Mouse (Mus musculus): ENCODE measurements at regions not wholly inside any gene's neighbourhood (a gene's known extent, or its start where the extent isn't known, plus 50 kb on each side); places are given as distances from the start of the nearest gene placed in this dataset.

DNA sequence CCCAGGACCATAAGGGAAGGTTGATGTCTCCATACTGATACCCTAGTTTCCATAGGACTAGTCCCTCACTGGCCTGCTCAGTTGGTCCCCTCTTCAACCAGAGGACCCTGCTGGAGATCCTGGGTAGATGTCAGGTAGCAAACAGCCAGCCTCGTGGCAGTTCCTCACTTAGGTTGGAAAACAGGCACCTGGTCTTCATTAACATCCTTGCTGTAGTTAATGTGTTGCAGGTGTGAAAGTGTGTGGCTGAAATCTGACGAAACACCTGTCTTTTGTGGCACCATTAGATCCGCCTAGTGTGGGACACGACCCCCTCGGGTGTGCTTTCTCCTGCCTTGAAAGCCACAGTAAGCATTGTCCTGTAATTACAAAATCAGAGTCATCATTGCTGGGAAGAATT, 551.9 kb downstream of the Nfib start:
- Histone ChIP-seq H3K9ac (replicated peaks; ENCODE audit: low read depth, low read length) (no peak overlapping the region), H3K4me1 (ENCODE audit: control insufficient read depth, insufficient read depth, low read length) (no peaks in the 10 kb centered on the region), H3K27ac (ENCODE audit: low read depth, low read length) (no peak overlapping the region), H3K36me3 (ENCODE audit: control insufficient read depth, insufficient read depth, low read length) (no peaks in the 10 kb centered on the region), H3K4me3 (ENCODE audit: low read depth, low read length) (no peak overlapping the region), H3K27me3 (ENCODE audit: control insufficient read depth, insufficient read depth, low read length) (no peaks in the 10 kb centered on the region), H3K4me2 (ENCODE audit: low read depth, low read length) (no peak overlapping the region), H3K9me3 (ENCODE audit: control insufficient read depth, low read length) (no peaks in the 10 kb centered on the region)
- ATAC-seq (ENCODE audit: low read depth): peak; percentile 51
- 61% methylated on average over 5 of the region's 5 CpGs for WGBS

DNA sequence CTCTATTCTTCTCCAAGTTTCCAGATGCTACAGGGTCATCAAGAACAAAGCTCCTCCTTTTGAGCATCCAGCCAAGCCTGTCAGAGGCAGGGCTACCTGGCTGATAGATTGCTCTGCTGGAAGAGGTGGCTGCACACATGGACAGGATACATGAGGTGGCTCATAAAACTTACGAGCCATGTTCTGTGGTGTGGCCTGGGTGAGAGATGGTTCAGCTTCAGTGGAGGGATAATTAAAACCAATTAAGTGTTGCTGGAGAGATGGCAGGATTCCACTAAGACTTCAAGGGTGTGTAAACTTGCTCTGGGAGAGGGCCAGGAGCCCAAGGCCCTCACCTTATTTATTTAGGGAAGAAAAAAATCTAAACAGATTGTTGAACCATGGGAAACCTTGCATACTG, 555.6 kb downstream of the Nfib start:
- no peak for ATAC-seq (ENCODE audit: low read depth)
- H3K27me3 ChIP-seq (ENCODE audit: control insufficient read depth, insufficient read depth, low read length): no peaks in the 10 kb centered on the region
- H3K27ac ChIP-seq (ENCODE audit: low read depth, low read length): no peak overlapping the region
- no peaks in the 10 kb centered on the region for H3K36me3 ChIP-seq (ENCODE audit: control insufficient read depth, insufficient read depth, low read length)
- H3K4me3 ChIP-seq (ENCODE audit: low read depth, low read length): no peak overlapping the region
- no peaks in the 10 kb centered on the region for H3K4me1 ChIP-seq (ENCODE audit: control insufficient read depth, insufficient read depth, low read length)
- H3K9me3 ChIP-seq (ENCODE audit: control insufficient read depth, low read length): no peaks in the 10 kb centered on the region
- 57% methylated on average over 1 of the region's 1 CpGs for WGBS
- H3K9ac ChIP-seq (replicated peaks; ENCODE audit: low read depth, low read length): no peak overlapping the region
- H3K4me2 ChIP-seq (ENCODE audit: low read depth, low read length): no peak overlapping the region

DNA sequence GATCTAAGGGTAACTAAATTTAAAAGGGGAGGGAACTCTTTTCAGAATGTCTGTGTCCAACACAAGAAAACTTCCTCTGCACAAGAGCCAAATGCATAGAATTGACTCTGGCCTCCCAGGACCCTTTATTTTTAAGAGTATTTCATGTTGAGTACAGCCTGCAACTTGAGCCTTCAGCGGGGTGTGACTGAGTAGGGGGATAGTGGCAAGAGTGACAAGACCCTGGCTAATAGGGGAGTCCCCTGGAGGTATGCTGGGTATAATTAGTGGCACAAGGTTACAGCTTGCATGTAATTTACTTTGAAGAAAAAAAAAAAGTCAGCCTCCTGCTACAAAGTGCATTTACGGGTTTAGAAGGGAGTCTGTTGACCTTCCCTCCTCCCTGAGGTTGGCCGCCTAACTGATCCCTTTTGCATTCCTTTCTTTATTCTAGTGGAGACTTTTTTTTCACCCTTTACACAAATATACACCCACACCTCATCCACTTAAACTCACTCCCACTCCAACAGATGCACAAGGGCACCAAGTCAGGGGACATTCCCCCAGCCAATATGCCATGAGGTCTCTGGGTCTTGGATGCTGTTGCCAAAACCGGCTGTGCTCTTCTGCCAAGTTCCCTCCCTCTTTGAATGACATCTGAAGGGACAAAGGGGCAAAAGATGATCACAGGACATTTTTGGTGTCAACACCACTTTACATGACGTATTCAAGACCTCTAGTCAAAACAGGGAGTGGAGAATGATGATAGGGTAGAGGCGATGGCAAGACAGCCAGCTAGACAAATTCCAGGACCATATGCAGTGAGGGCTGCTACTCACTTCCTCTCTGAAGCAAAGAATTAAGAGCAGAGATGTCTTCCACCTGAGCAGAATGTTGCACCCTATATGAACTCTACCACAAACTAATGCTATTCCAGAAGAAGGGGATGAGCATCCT, 557.2 kb downstream of the Nfib start:
- Histone ChIP-seq H3K4me3 (ENCODE audit: low read depth, low read length) (no peak overlapping the region), H3K36me3 (ENCODE audit: control insufficient read depth, insufficient read depth, low read length) (no peaks in the 10 kb centered on the region), H3K4me2 (ENCODE audit: low read depth, low read length) (no peak overlapping the region), H3K9me3 (ENCODE audit: control insufficient read depth, low read length) (no peaks in the 10 kb centered on the region), H3K4me1 (ENCODE audit: control insufficient read depth, insufficient read depth, low read length) (no peaks in the 10 kb centered on the region), H3K9ac (replicated peaks; ENCODE audit: low read depth, low read length) (no peak overlapping the region), H3K27ac (ENCODE audit: low read depth, low read length) (no peak overlapping the region), H3K27me3 (ENCODE audit: control insufficient read depth, insufficient read depth, low read length) (no peaks in the 10 kb centered on the region)
- no peak for ATAC-seq (ENCODE audit: low read depth)
- 66% methylated on average over 6 of the region's 6 CpGs for WGBS

DNA sequence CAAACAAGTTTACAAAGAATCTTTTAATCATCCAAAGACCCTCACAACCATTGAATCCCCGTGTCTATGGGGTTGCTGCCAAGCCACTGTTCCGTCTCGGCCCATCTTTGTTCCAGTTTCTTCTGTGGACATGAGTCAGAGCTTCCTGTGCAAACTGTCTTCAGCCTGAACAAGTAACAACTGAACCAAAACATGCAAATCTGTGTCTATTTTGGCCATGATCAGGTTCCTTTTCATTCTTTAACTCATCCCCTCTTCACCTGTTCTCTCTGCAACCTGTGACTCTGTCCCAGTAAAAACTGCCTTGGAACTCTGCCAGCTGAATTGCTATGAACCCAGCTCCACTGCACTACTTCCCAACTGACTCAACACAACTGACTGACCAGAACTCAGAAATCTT, 563.2 kb downstream of the Nfib start:
- no peaks in the 10 kb centered on the region for H3K27me3 ChIP-seq (ENCODE audit: control insufficient read depth, insufficient read depth, low read length)
- H3K4me3 ChIP-seq (ENCODE audit: low read depth, low read length): no peak overlapping the region
- H3K9me3 ChIP-seq (ENCODE audit: control insufficient read depth, low read length): no peaks in the 10 kb centered on the region
- H3K36me3 ChIP-seq (ENCODE audit: control insufficient read depth, insufficient read depth, low read length): no peaks in the 10 kb centered on the region
- WGBS: 70% methylated on average over 3 of the region's 3 CpGs
- no peak overlapping the region for H3K9ac ChIP-seq (replicated peaks; ENCODE audit: low read depth, low read length)
- no peak overlapping the region for H3K27ac ChIP-seq (ENCODE audit: low read depth, low read length)
- ATAC-seq (ENCODE audit: low read depth): no peak
- no peaks in the 10 kb centered on the region for H3K4me1 ChIP-seq (ENCODE audit: control insufficient read depth, insufficient read depth, low read length)
- no peak overlapping the region for H3K4me2 ChIP-seq (ENCODE audit: low read depth, low read length)

DNA sequence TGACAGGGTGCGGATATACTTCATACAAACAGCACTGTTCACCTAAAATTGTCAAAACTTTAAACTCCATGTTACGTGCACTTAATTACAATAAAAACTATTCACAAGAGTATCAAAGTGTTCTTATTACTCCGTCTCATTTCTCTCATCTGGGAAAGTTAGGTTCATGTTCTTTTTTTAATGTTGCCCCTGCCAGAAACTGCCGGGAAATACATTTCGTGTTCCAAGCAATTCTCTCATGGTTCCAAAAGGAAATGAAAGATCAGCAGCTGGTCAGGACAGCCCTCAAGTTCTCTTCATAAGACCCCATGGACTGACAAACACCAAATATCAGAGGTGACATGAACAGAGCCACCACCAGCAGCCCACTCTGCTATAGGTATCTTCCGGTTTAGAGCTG, 565.7 kb downstream of the Nfib start:
- Histone ChIP-seq H3K36me3 (ENCODE audit: control insufficient read depth, insufficient read depth, low read length) (no peaks in the 10 kb centered on the region), H3K4me2 (ENCODE audit: low read depth, low read length) (no peak overlapping the region), H3K4me1 (ENCODE audit: control insufficient read depth, insufficient read depth, low read length) (no peaks in the 10 kb centered on the region), H3K9ac (replicated peaks; ENCODE audit: low read depth, low read length) (no peak overlapping the region), H3K27ac (ENCODE audit: low read depth, low read length) (no peak overlapping the region), H3K4me3 (ENCODE audit: low read depth, low read length) (no peak overlapping the region), H3K27me3 (ENCODE audit: control insufficient read depth, insufficient read depth, low read length) (no peaks in the 10 kb centered on the region), H3K9me3 (ENCODE audit: control insufficient read depth, low read length) (no peaks in the 10 kb centered on the region)
- ATAC-seq (ENCODE audit: low read depth): no peak
- WGBS: 95% methylated on average over 6 of the region's 6 CpGs

DNA sequence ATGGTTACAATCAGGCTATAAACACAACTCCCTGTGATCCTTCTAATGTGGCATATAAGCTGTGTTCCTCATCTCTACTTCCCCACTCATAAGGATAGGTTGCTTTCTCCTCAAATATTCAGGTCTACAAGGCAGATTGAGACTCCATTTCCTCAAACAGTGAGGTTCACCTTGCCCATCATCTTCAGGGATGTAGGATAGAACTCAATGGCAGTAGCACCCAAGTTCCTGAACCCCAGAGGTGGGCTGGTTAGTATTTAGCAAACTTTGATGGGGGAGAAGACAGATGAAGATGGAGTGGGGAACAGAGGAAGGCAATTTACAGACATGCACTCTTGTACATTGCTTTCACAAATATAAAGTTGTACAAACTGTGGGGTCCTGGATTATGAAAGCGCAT, 566.5 kb downstream of the Nfib start:
- H3K9ac ChIP-seq (replicated peaks; ENCODE audit: low read depth, low read length): no peak overlapping the region
- H3K4me1 ChIP-seq (ENCODE audit: control insufficient read depth, insufficient read depth, low read length): no peaks in the 10 kb centered on the region
- H3K9me3 ChIP-seq (ENCODE audit: control insufficient read depth, low read length): no peaks in the 10 kb centered on the region
- no peak for ATAC-seq (ENCODE audit: low read depth)
- no peak overlapping the region for H3K4me3 ChIP-seq (ENCODE audit: low read depth, low read length)
- no peak overlapping the region for H3K4me2 ChIP-seq (ENCODE audit: low read depth, low read length)
- WGBS: 100% methylated on average over 1 of the region's 1 CpGs
- no peaks in the 10 kb centered on the region for H3K36me3 ChIP-seq (ENCODE audit: control insufficient read depth, insufficient read depth, low read length)
- no peak overlapping the region for H3K27ac ChIP-seq (ENCODE audit: low read depth, low read length)
- no peaks in the 10 kb centered on the region for H3K27me3 ChIP-seq (ENCODE audit: control insufficient read depth, insufficient read depth, low read length)

DNA sequence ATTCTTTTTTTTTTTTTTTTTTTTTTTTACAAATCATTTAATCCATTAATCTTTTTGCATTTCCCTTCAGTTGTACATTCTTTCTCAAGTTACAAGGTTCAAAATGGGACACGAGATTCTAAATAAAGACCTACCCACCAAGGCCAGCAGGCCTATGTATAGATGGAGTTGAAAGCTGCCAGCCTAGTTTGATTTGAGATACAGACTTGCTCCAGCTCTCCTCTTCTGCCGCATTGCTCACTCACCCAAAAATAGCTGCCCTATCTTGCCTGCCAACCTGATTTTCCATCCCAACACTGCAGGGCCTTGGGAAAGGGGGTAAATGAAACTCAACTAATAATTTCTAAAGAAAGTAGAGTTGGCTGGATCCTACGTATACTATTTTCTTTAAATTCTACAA, 572.7 kb downstream of the Nfib start:
- no peak overlapping the region for H3K4me2 ChIP-seq (ENCODE audit: low read depth, low read length)
- no peak overlapping the region for H3K4me3 ChIP-seq (ENCODE audit: low read depth, low read length)
- 91% methylated on average over 3 of the region's 3 CpGs for WGBS
- no peaks in the 10 kb centered on the region for H3K4me1 ChIP-seq (ENCODE audit: control insufficient read depth, insufficient read depth, low read length)
- H3K36me3 ChIP-seq (ENCODE audit: control insufficient read depth, insufficient read depth, low read length): no peaks in the 10 kb centered on the region
- no peak for ATAC-seq (ENCODE audit: low read depth)
- no peaks in the 10 kb centered on the region for H3K27me3 ChIP-seq (ENCODE audit: control insufficient read depth, insufficient read depth, low read length)
- H3K9ac ChIP-seq (replicated peaks; ENCODE audit: low read depth, low read length): no peak overlapping the region
- H3K9me3 ChIP-seq (ENCODE audit: control insufficient read depth, low read length): no peaks in the 10 kb centered on the region
- H3K27ac ChIP-seq (ENCODE audit: low read depth, low read length): no peak overlapping the region

DNA sequence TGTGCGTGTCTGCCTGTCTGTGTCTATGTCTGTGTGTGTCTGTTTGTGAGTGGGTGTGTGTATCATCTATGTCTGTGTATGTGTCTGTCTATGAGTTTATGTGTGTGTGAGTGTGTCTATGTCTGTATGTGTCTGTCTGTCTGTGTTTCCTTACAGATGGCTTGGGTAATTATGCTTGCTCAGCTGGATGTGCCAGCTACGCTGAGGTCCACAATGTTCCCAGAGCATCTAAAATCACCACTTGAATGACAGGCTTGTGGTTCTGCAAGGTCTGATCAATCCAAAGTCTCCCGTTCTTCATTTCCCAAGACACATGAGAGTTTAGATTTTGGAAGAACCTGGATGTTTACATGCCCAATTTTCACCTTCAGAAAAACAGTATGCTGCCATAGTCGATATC, 573.2 kb downstream of the Nfib start:
- H3K4me2 ChIP-seq (ENCODE audit: low read depth, low read length): no peak overlapping the region
- H3K9ac ChIP-seq (replicated peaks; ENCODE audit: low read depth, low read length): no peak overlapping the region
- no peaks in the 10 kb centered on the region for H3K27me3 ChIP-seq (ENCODE audit: control insufficient read depth, insufficient read depth, low read length)
- no peaks in the 10 kb centered on the region for H3K9me3 ChIP-seq (ENCODE audit: control insufficient read depth, low read length)
- H3K4me1 ChIP-seq (ENCODE audit: control insufficient read depth, insufficient read depth, low read length): no peaks in the 10 kb centered on the region
- no peaks in the 10 kb centered on the region for H3K36me3 ChIP-seq (ENCODE audit: control insufficient read depth, insufficient read depth, low read length)
- 90% methylated on average over 4 of the region's 4 CpGs for WGBS
- no peak for ATAC-seq (ENCODE audit: low read depth)
- no peak overlapping the region for H3K4me3 ChIP-seq (ENCODE audit: low read depth, low read length)
- no peak overlapping the region for H3K27ac ChIP-seq (ENCODE audit: low read depth, low read length)

DNA sequence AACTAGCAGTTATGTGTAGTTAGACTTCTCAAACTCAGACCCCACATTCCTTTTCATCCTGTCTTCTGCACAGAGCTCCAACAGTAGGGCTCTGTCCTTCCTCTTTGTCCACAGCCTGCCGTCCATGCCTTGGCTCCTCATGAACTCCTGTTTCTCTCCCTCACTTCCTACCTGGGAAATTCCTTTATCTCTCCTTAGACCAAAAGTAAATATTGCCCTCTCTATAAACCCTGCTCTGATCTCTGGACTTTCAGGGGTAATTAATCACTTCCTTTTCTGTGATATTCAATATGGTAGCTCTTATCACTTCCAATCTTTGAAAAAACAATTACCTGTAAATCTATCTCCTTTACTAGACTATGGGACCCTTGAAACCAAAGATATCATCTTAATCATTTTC, 576.1 kb downstream of the Nfib start:
- Histone ChIP-seq H3K36me3 (ENCODE audit: control insufficient read depth, insufficient read depth, low read length) (no peaks in the 10 kb centered on the region), H3K9ac (replicated peaks; ENCODE audit: low read depth, low read length) (no peak overlapping the region), H3K4me2 (ENCODE audit: low read depth, low read length) (no peak overlapping the region), H3K4me1 (ENCODE audit: control insufficient read depth, insufficient read depth, low read length) (no peaks in the 10 kb centered on the region), H3K9me3 (ENCODE audit: control insufficient read depth, low read length) (no peaks in the 10 kb centered on the region), H3K4me3 (ENCODE audit: low read depth, low read length) (no peak overlapping the region), H3K27ac (ENCODE audit: low read depth, low read length) (no peak overlapping the region), H3K27me3 (ENCODE audit: control insufficient read depth, insufficient read depth, low read length) (no peaks in the 10 kb centered on the region)
- no peak for ATAC-seq (ENCODE audit: low read depth)
- 81% methylated on average over 1 of the region's 1 CpGs for WGBS
